Mouse (Mus musculus): ENCODE measurements at regions not wholly inside any gene's neighbourhood (a gene's known extent, or its start where the extent isn't known, plus 50 kb on each side); places are given as distances from the start of the nearest gene placed in this dataset.

GRCm38 (mm10) chr1:77811573-77811972 is 296.7 kb upstream of the Epha4 start:
- Histone ChIP-seq H3ac (ENCODE audit: control insufficient read depth, insufficient read length, low read depth) (no peak overlapping the region), H3K79me2 (ENCODE audit: control insufficient read depth, insufficient read depth) (no peaks in the 10 kb centered on the region), H3K4me3 (ENCODE audit: insufficient read depth, poor library complexity, severe bottlenecking) (no peak overlapping the region), H3K27me3 (ENCODE audit: control insufficient read depth, insufficient read depth, insufficient read length) (no peaks in the 10 kb centered on the region), H3K79me3 (ENCODE audit: low read depth) (no peaks in the 10 kb centered on the region), H3K36me3 (ENCODE audit: control insufficient read depth, insufficient read depth) (no peaks in the 10 kb centered on the region)
- TF ChIP-seq FOSL1 (IDR thresholded peaks at IDR 0.05; ENCODE audit: insufficient read depth, low read length, poor library complexity, severe bottlenecking) (no peak), CTCF (IDR thresholded peaks at IDR 0.05; ENCODE audit: control insufficient read depth, insufficient read depth, insufficient read length) (no peak), MYOG (IDR thresholded peaks at IDR 0.05; ENCODE audit: control insufficient read depth, extremely low read depth, insufficient read length) (no peak), CEBPB (IDR thresholded peaks at IDR 0.05; ENCODE audit: low read depth) (no peak), USF1 (IDR thresholded peaks at IDR 0.05; ENCODE audit: low read depth) (no peak), MYOD1 (IDR thresholded peaks at IDR 0.05; ENCODE audit: control insufficient read depth, insufficient read length, low read depth) (no peak), MAX (IDR thresholded peaks at IDR 0.05) (no peak)

GRCm38 (mm10) chr1:77790974-77791373 is 276.1 kb upstream of the Epha4 start:
- no peaks in the 10 kb centered on the region for H3K27me3 ChIP-seq (ENCODE audit: control insufficient read depth, insufficient read depth, insufficient read length)
- H3K79me3 ChIP-seq (ENCODE audit: low read depth): no peaks in the 10 kb centered on the region
- no peak overlapping the region for H3K4me3 ChIP-seq (ENCODE audit: insufficient read depth, poor library complexity, severe bottlenecking)
- H3K79me2 ChIP-seq (ENCODE audit: control insufficient read depth, insufficient read depth): no peaks in the 10 kb centered on the region
- no peaks in the 10 kb centered on the region for H3K36me3 ChIP-seq (ENCODE audit: control insufficient read depth, insufficient read depth)
- TF ChIP-seq MYOG (IDR thresholded peaks at IDR 0.05; ENCODE audit: control insufficient read depth, extremely low read depth, insufficient read length) (no peak), CTCF (IDR thresholded peaks at IDR 0.05; ENCODE audit: control insufficient read depth, insufficient read depth, insufficient read length) (no peak), MAX (IDR thresholded peaks at IDR 0.05) (no peak), USF1 (IDR thresholded peaks at IDR 0.05; ENCODE audit: low read depth) (no peak), MYOD1 (IDR thresholded peaks at IDR 0.05; ENCODE audit: control insufficient read depth, insufficient read length, low read depth) (no peak)
- no peak overlapping the region for H3ac ChIP-seq (ENCODE audit: control insufficient read depth, insufficient read length, low read depth)

- Histone ChIP-seq H3K4me3 (ENCODE audit: insufficient read depth, poor library complexity, severe bottlenecking) (no peak overlapping the region), H3K27me3 (ENCODE audit: control insufficient read depth, insufficient read depth, insufficient read length) (no peaks in the 10 kb centered on the region), H3K79me3 (ENCODE audit: low read depth) (no peaks in the 10 kb centered on the region), H3K36me3 (ENCODE audit: control insufficient read depth, insufficient read depth) (no peaks in the 10 kb centered on the region), H3K79me2 (ENCODE audit: control insufficient read depth, insufficient read depth) (no peaks in the 10 kb centered on the region), H3ac (ENCODE audit: control insufficient read depth, insufficient read length, low read depth) (no peak overlapping the region)
- no peak for TF ChIP-seq CTCF (IDR thresholded peaks at IDR 0.05; ENCODE audit: control insufficient read depth, insufficient read depth, insufficient read length)
- TF ChIP-seq USF1 (IDR thresholded peaks at IDR 0.05; ENCODE audit: low read depth): no peak
- TF ChIP-seq MYOG (IDR thresholded peaks at IDR 0.05; ENCODE audit: control insufficient read depth, extremely low read depth, insufficient read length): no peak
- TF ChIP-seq MYOD1 (IDR thresholded peaks at IDR 0.05; ENCODE audit: control insufficient read depth, insufficient read length, low read depth): no peak
- TF ChIP-seq FOSL1 (IDR thresholded peaks at IDR 0.05; ENCODE audit: insufficient read depth, low read length, poor library complexity, severe bottlenecking): no peak
- TF ChIP-seq CEBPB (IDR thresholded peaks at IDR 0.05; ENCODE audit: low read depth): no peak
- no peak for TF ChIP-seq MAX (IDR thresholded peaks at IDR 0.05)
Observed at GRCm38 (mm10) chr1:77754326-77754725, 239.4 kb upstream of the Epha4 start.

GRCm38 (mm10) chr1:77748483-77749465 is 233.9 kb upstream of the Epha4 start:
- Histone ChIP-seq H3ac (ENCODE audit: control insufficient read depth, insufficient read length, low read depth) (no peak overlapping the region), H3K79me3 (ENCODE audit: low read depth) (no peaks in the 10 kb centered on the region), H3K4me3 (ENCODE audit: insufficient read depth, poor library complexity, severe bottlenecking) (no peak overlapping the region), H3K79me2 (ENCODE audit: control insufficient read depth, insufficient read depth) (no peaks in the 10 kb centered on the region), H3K36me3 (ENCODE audit: control insufficient read depth, insufficient read depth) (no peaks in the 10 kb centered on the region), H3K27me3 (ENCODE audit: control insufficient read depth, insufficient read depth, insufficient read length) (no peaks in the 10 kb centered on the region)
- TF ChIP-seq CTCF (IDR thresholded peaks at IDR 0.05; ENCODE audit: control insufficient read depth, insufficient read depth, insufficient read length): no peak
- no peak for TF ChIP-seq CEBPB (IDR thresholded peaks at IDR 0.05; ENCODE audit: low read depth)
- TF ChIP-seq MYOD1 (IDR thresholded peaks at IDR 0.05; ENCODE audit: control insufficient read depth, insufficient read length, low read depth): no peak
- no peak for TF ChIP-seq FOSL1 (IDR thresholded peaks at IDR 0.05; ENCODE audit: insufficient read depth, low read length, poor library complexity, severe bottlenecking)
- no peak for TF ChIP-seq USF1 (IDR thresholded peaks at IDR 0.05; ENCODE audit: low read depth)
- no peak for TF ChIP-seq MAX (IDR thresholded peaks at IDR 0.05)
- no peak for TF ChIP-seq MYOG (IDR thresholded peaks at IDR 0.05; ENCODE audit: control insufficient read depth, extremely low read depth, insufficient read length)

GRCm38 (mm10) chr1:77732099-77732498 is 217.2 kb upstream of the Epha4 start:
- no peaks in the 10 kb centered on the region for H3K36me3 ChIP-seq (ENCODE audit: control insufficient read depth, insufficient read depth)

More at GRCm38 (mm10) chr1:77732099-77732498, 217.2 kb upstream of the Epha4 start:
- Histone ChIP-seq H3K27me3 (ENCODE audit: control insufficient read depth, insufficient read depth, insufficient read length) (no peaks in the 10 kb centered on the region), H3K4me3 (ENCODE audit: insufficient read depth, poor library complexity, severe bottlenecking) (no peak overlapping the region), H3ac (ENCODE audit: control insufficient read depth, insufficient read length, low read depth) (no peak overlapping the region), H3K79me2 (ENCODE audit: control insufficient read depth, insufficient read depth) (no peaks in the 10 kb centered on the region), H3K79me3 (ENCODE audit: low read depth) (no peaks in the 10 kb centered on the region)
- TF ChIP-seq CEBPB (IDR thresholded peaks at IDR 0.05; ENCODE audit: low read depth) (no peak), MAX (IDR thresholded peaks at IDR 0.05) (no peak), FOSL1 (IDR thresholded peaks at IDR 0.05; ENCODE audit: insufficient read depth, low read length, poor library complexity, severe bottlenecking) (no peak), MYOD1 (IDR thresholded peaks at IDR 0.05; ENCODE audit: control insufficient read depth, insufficient read length, low read depth) (no peak), CTCF (IDR thresholded peaks at IDR 0.05; ENCODE audit: control insufficient read depth, insufficient read depth, insufficient read length) (no peak), USF1 (IDR thresholded peaks at IDR 0.05; ENCODE audit: low read depth) (no peak)

Measured in C2C12 (cell line).